Mouse (Mus musculus) kidney, postnatal 14 days (tissue): ENCODE results near the gene Spin2e.
"Not testable (repeated sequence)": the region's sequence is repeated elsewhere in the genome, so short reads cannot be mapped to it uniquely, and the experiment has no call there.

Experiments
- DNase-seq: peaks from one replicate; pipeline ENCODE4 v3.0.0; 2022; ENCODE audit warnings: mixed read lengths

The Spin2e gene

GRCm38 (mm10) chrX:31618820-31619219 lies at the start of gene Spin2e:
Gene Spin2e (minus strand): TSS chrX:31618920.
- DNase-seq = not testable (repeated sequence)

GRCm38 (mm10) chrX:31574183-31574582 lies 44.5 kb downstream of the Spin2e start, which contains the start of gene Gm21883:
Gene Gm21883 (minus strand): TSS chrX:31574283.
- DNase-seq = not testable (repeated sequence)
